Comparison of ENCODE assay signal across 8 mouse cellular contexts in the genomic region with DNA sequence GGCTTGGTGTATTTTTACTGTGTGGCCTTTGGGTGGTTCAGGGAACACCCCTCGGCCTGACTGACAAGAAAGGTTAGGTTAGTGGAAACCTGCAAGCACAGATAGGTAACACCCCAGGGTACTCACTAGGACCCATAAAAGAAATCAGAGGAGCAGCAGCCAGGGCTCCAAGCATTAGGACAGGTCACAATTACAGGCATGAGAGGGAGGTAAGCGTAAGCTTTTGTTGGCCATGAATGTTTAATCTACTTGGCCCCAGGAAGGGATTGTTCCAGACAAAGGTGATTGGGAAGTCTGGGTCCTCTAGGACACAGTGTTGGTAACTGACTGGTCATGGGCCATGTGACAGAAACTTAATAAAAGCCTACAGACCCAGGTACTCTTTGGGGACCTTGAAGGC.
DNase-seq lines count a peak whose midpoint lies in the region; ATAC-seq lines count a peak whose summit lies in the region.

No protein-coding gene starts in this region.

- no peaks in the 10 kb centered on the region for H3K9me3 ChIP-seq in heart, embryonic 16.5 days (replicated peaks; ENCODE audit: control insufficient read depth, low read length)
- no peaks in the 10 kb centered on the region for H3K9me3 ChIP-seq in limb, embryonic 12.5 days

- no peak overlapping the region for H3K4me3 ChIP-seq in heart, embryonic 16.5 days (ENCODE audit: low read length)
- no peak overlapping the region for H3K4me3 ChIP-seq in limb, embryonic 12.5 days (replicated peaks)

- ATAC-seq in heart, embryonic 16.5 days (replicated peaks; ENCODE audit: extremely low read depth, insufficient read depth, low FRiP score), result no peak
- no peak for ATAC-seq in limb, embryonic 12.5 days (ENCODE audit: insufficient number of reproducible peaks, insufficient read depth, low FRiP score, low TSS enrichment, low read depth)

- H3K27me3 ChIP-seq in heart, embryonic 16.5 days (ENCODE audit: control insufficient read depth, insufficient read depth, low read length), result peaks cover 17% of the 10 kb centered on the region
- H3K27me3 ChIP-seq in limb, embryonic 12.5 days, result peaks cover 11% of the 10 kb centered on the region

- no peak overlapping the region for H3K4me2 ChIP-seq in heart, embryonic 16.5 days (ENCODE audit: low read depth, low read length)
- H3K4me2 ChIP-seq in limb, embryonic 12.5 days, result peak overlapping the region; percentile 96; the same call in 1 of the 2 replicates

- no peak overlapping the region for H3K9ac ChIP-seq in heart, embryonic 16.5 days (ENCODE audit: low read length)
- no peak overlapping the region for H3K9ac ChIP-seq in limb, embryonic 12.5 days (replicated peaks)

- peaks cover 5% of the 10 kb centered on the region for H3K4me1 ChIP-seq in heart, embryonic 16.5 days (ENCODE audit: control insufficient read depth, insufficient read depth, low read length)
- H3K4me1 ChIP-seq in limb, embryonic 12.5 days (replicated peaks), result peaks cover 34% of the 10 kb centered on the region

- intact Hi-C loops in left cerebral cortex, postnatal 36 days (cut with DNase I), result loop anchor here (5.0 kb wide), 3 partner anchors 77 to 253 kb away; no protein-coding TSS in a partner anchor

- no peak for DNase-seq in heart, adult 8-10 months (ENCODE audit: low spot score)
- peak; percentile 11 for DNase-seq in 3T3-L1 (ENCODE audit: low read depth, low spot score)
- DNase-seq in fat pad, adult 2 months (ENCODE audit: extremely low read depth, low read depth, low spot score), result peak; percentile 86
- no peak for DNase-seq in ovary, postnatal 14 days (ENCODE audit: low spot score)
- DNase-seq in thymus, postnatal 10 days (ENCODE audit: low spot score in 2 of 2), result no peak
- no peak for DNase-seq in left cerebral cortex, postnatal 36 days (ENCODE audit: low spot score in 2 of 2)

- H3K36me3 ChIP-seq in heart, embryonic 16.5 days (ENCODE audit: control insufficient read depth, insufficient read depth), result no peaks in the 10 kb centered on the region
- H3K36me3 ChIP-seq in limb, embryonic 12.5 days, result no peaks in the 10 kb centered on the region

- H3K27ac ChIP-seq in heart, embryonic 16.5 days (ENCODE audit: low read length), result peak overlapping the region; percentile 66
- H3K27ac ChIP-seq in limb, embryonic 12.5 days, result peak overlapping the region; percentile 92

- WGBS in heart, embryonic 16.5 days, result 74% methylated on average over 2 of the region's 2 CpGs
- WGBS in limb, embryonic 12.5 days, result 67% methylated on average over 2 of the region's 2 CpGs

Comparison
In these comparisons a context has a peak if more than half of its experiments do, and no peak if none do; other contexts are left out.
1. DNase-seq: peak in 3T3-L1 (single experiment) and fat pad, adult 2 months (single experiment); none in heart, adult 8-10 months (single experiment), ovary, postnatal 14 days (single experiment), thymus, postnatal 10 days (0 of 2) and left cerebral cortex, postnatal 36 days (0 of 2).